Mouse (Mus musculus) lung, postnatal 0 days (tissue): ENCODE measurements around the gene Tex29.

ENCODE experiments used
- CTCF ChIP-seq: IDR thresholded peaks from 2 replicates; pipeline ENCODE4 v1.5.1; 2016; ENCODE audit warnings: antibody characterized with exemption, mild to moderate bottlenecking
- EP300 ChIP-seq: IDR thresholded peaks from 2 replicates; pipeline ENCODE4 v1.6.1; 2016; ENCODE audit warnings: antibody characterized with exemption, mild to moderate bottlenecking, control low read depth

- TF ChIP-seq CTCF (no peak), EP300 (no peak)
Measured at GRCm38 (mm10) chr8:11842757-11843156, 2.5 kb downstream of the Tex29 start.
